Mouse (Mus musculus) A20 (cell line): ENCODE data around the gene Cbx2.
A peak's percentile ranks its signal among the peaks of the same experiment; 100 is the strongest.

Experiments
- DNase-seq: peaks from one replicate; pipeline ENCODE4 v3.0.0-alpha.2; 2011; ENCODE audit warnings: low read depth, low spot score

Gene Cbx2

DNA sequence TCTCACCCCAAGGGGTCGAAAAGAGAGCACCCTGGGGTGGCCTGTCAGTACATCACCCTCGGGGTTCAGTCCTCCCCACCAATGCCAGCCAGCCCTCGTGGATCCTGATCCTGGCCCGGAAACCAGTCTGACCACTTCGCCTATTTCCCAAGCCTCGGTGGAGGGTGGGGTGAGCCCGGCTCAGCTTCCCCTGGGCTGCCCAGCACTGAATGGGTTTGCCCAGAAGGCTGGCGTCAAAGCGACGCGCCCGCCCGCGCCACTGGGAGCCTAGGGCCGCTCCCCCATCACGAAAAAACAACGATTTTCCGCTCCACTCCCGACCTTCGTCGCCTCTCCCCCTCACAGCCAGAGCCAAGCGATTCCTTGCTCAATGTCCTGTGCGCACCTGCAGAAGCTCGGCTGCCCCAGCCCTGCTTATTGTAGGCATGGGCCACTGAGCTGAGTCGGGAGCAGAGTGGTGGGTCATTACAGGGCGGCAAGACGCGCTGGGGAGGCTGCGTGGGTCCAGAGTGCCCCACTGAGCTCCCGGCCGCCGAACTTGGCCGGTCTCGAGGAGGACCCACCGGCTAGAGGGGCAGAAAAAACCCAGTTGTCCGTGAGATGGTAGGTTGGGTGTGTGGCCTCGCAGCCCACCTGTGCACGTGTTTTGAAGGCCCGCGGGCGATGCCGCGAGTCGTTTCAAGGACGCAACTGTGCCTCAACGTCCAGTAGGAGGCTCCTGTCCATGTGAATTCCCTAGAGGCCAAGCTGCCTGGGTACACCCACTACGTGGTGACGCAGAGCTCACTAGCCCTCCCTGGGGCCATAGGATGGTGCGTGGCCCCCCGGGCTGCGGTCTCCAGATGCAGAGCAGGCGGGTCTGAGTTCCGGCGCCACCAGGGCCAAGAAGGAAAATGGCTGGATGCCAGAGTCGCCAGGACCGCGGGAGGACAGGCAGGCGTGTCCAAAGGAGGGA lies 35.6 kb downstream of the Cbx2 start:
- no peak for DNase-seq

DNA sequence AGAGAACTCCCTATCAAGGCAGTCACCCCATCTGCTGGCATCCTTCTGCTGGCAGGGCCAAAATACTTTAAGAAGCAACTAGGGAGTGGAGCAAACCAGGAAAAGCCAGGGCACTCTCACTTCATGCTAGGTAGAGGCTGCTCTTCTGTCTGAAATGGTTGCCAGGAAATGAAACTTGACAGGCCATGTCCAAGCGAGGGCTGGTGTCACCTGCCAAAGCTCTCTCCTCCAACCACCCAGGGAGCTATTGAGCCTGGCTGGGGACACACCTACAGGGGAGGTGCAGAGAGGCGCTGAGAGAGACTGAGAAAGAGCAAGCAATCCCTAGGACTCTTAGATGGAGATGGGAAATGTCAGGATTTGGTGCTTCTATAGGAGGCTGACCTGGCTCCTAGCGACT lies 36.5 kb downstream of the Cbx2 start:
- DNase-seq = peak; percentile 66

DNA sequence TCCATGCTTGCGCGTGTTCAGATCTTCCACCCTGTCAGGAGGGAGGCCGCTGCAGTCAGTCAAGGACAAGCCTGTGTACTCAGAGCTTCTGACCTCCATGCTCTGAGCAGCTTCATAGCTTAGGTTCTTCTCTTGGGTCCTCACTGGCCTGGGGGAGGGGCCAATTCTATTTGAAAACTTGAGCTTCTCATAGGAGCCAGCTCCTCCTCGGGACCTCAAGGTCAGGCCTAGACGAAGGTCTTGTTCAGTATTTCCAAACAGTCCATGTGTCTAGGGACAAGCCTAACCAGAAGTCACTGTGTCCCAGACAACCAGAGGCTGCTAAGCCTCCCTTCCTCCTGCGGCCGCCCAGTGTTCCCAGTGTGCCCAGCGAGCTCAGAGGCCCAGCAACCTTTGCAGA lies 44.1 kb downstream of the Cbx2 start:
- DNase-seq = no peak

DNA sequence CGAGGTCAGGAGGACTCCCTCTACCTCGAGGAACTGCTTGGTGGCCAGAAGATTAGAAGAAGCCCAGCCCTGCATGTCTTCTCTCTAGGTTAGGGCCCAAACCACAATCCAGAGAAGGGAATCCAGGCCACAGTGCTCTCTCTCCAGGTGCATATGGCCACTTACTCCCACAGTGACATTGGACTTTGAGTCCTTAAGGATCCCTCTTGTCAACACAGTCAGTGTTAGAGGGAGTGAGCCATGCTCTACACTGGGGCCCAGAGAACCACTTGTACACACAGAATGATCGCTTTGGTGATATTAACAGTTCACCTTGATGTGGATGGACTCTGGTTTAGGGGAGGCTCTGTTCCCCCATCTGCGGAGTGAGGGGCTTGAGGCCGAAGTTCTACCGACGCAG lies 49.5 kb downstream of the Cbx2 start:
- DNase-seq = no peak

DNA sequence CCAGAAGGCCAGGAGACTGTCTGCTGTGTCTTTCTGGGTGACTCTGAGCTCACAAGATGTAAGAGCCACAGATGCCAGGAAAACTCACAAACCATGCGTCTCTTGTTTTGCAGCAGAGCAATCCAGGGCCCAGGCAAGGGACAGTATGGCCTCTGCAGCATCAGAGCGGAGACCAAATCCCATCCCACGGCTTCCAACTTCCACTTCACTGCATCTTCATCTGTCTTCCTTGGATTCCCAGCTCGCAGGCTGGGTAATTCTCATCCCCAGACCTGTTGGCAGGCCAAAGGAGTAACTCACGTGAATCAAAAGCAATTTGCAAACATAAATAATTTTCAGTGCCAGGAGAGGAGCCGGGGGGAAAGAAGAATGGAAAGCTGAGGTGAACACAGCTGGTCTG lies 50.2 kb downstream of the Cbx2 start:
- DNase-seq = no peak

DNA sequence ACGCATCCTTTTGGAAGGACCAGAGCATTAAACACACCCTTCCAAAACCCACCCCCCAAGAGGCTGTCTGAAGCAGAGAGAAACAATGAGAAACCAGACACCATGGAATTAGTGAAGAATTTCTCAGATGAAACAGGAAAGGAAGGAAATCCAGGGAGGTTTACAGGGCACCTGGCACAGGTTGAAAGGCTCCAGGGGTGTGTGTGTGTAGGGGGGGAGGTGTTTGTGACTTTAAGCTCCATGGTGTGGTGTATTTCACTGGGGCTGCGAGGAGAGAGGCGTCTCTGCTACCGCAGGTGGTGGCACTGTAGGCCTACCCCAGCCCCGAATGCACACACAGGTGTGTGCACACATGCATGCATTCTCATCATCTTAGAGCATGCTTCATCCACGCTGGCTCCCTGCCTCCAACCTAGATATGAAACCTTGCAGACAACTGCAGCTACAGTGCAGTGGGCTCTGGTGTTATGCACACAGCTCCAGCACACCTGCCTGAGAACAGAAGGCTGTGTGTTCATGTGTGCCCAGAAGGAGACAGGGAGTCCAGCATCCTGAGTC lies 51.2 kb downstream of the Cbx2 start:
- peak; percentile 61 for DNase-seq

DNA sequence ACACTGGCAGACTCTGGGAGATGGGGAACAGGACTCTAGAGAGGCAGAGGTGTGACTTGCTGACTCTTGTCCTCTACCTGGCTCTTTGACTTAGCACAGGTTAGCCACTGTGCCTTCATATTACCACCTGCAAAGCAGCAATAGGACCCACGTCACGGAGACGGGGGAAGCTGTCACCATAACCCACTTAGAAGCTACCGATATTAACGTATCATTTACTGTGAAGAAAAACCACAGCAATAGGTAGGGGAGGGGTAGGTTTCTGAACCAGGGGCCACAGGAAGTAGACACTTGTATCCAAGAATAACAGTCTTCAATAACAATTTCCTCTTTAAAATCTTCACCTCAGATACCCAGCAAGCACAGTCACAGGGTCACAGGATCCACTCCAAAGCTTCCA lies 53.0 kb downstream of the Cbx2 start:
- DNase-seq = peak; percentile 39

DNA sequence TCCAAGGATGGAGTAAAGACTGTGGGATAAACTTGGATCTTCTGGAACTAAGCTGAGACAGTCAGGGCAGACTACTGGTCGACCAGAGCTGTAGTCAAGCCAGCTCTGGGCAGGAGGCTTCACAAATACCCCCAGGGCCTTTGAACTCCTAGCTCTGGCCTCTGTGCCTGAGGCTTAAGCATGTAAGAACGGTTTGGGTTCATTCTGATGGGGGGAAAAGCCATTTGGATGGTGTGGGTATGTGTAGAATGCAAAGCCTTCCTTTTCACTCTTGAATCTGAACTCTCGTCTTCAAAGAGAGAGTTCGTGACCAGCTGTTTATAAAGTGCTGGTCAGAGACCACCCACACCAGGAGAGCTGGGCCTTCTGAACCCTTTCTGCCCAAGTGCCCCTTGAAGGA lies 55.0 kb downstream of the Cbx2 start:
- no peak for DNase-seq

DNA sequence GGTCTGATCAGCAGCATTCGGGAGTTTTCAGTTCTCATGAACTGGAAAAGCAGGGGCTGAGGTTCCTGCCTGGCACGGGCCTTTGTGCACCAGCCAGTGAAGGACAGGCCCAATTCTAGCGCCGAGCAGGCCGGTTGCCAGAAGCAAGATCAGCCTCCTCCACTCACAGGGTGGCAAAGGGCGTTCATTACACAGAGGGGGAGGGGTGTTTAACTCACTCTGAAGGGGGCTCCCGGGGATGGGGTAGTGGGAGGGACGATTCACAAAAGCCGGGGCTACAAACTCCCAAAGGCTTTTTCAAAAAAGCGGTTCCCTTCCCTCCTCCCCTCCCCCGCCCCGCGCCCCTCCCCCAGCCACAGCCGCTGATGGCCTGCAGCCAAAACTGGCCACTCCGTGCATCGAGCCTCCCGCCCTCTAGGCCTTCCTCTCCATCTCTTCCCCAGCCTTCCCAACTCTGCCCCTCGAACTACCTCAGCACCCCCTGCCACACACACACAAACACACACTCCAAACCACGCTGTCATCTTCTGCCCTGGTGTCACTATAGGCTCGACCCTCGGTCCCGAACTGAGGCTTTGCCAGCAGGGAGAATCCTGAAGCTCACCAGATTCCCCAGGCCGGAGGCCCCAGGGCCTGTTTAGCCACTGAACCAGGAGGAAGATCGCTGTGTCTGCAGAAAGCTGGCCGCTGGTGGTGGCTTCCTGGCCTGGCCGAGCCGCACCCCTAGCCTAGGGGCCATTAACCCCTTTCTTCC lies 56.1 kb downstream of the Cbx2 start:
- no peak for DNase-seq

DNA sequence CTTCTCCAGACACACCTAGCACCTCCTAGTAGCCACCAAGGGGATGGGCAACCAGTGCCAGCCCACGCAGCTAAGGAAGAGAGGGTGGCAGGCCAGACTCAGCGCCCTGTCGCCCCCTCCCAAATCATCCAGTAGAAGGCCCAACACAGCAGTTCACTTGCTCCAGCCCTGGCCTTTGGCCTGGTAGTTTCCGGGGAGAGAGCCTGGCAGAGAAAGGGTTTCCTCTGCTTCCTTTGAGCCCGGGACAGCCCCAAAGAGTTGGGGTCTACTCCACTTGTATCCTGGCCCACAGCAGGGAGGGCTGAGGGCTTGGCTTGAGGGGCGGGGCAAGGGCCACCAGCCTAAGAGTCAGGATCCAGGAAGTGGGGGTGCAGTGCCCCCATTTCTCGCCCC lies 56.7 kb downstream of the Cbx2 start:
- no peak for DNase-seq

DNA sequence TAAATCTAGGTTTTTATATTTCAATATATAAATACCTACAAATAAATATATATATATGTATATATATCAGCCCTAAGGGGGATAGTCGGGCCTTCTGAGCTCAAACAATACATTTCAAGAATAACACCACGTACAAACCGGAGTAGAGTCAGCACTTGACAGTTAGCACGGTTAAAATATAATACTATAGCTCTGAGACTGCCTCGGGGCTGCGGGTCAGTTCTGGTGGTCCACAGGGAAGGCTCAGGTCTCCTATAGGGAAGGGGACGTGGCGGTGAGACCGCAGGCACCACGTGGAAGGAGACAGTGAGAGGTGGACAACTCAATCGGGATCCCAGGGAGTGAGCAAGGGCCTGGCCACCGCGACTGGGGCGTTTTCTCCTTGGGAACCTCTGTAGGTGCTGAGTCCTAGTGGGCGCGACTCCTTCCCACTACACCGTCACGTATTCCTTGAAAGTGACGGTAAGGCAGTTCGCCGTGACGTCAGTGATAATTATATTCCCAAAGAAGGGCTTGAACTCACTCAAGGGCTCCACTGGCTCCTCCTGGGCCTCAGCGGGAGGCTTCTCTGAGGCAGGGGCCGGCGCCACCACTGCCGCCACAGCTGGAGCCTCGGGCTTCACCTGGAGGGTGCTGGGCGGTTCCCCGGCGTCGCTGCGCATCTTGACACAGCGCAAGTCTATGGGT lies 57.8 kb downstream of the Cbx2 start:
- no peak for DNase-seq
